Mouse (Mus musculus) liver, postnatal 0 days (tissue): ENCODE data around the gene Fndc5. TPM values are rescaled to one million over a fixed set of nuclear protein-coding genes. Genes with fewer than 3 reads are reported as not detected.

Experiments used
- ATAC-seq: fragments of 200-750 bp; cut with Nextera tagmentation; 2 replicates; pipeline ENCODE4 v1.8.0; 2017; ENCODE audit warnings: mild to moderate bottlenecking, moderate library complexity
- DNase-seq: peaks from one replicate; pipeline ENCODE4 v3.0.0-alpha.2; 2016
- H3K27ac ChIP-seq: fragments of 300-500 bp; sonication (generic); 2 replicates; pipeline ENCODE4 v1.5.1; 2014; ENCODE audit warnings: antibody characterized with exemption, moderate library complexity, mild to moderate bottlenecking, low read depth
- H3K27me3 ChIP-seq: fragments of 300-500 bp; sonication (generic); 2 replicates; pipeline ENCODE4 v1.6.1; 2014; ENCODE audit warnings: low read length, control low read depth, mixed read lengths; ENCODE audit not compliant: insufficient read depth
- H3K36me3 ChIP-seq: fragments of 300-500 bp; sonication (generic); replicated peaks from 2 replicates; pipeline ENCODE4 v1.6.1; 2014; ENCODE audit warnings: mild to moderate bottlenecking, control low read depth, low read length, moderate library complexity, mixed read lengths; ENCODE audit not compliant: insufficient read depth
- H3K4me1 ChIP-seq: fragments of 300-500 bp; sonication (generic); 2 replicates; pipeline ENCODE4 v1.6.1; 2014; ENCODE audit warnings: antibody characterized with exemption, mild to moderate bottlenecking, control low read depth; ENCODE audit not compliant: insufficient read depth
- H3K4me2 ChIP-seq: fragments of 300-500 bp; sonication (generic); 2 replicates; pipeline ENCODE4 v1.6.1; 2014; ENCODE audit warnings: low read depth, mild to moderate bottlenecking, low read length, moderate library complexity, mixed read lengths
- H3K4me3 ChIP-seq: fragments of 300-500 bp; sonication (generic); 2 replicates; pipeline ENCODE4 v1.5.1; 2014; ENCODE audit warnings: low read depth, low read length
- H3K9ac ChIP-seq: fragments of 300-500 bp; sonication (generic); replicated peaks from 2 replicates; pipeline ENCODE4 v1.6.1; 2014; ENCODE audit warnings: mild to moderate bottlenecking, moderate library complexity
- H3K9me3 ChIP-seq: fragments of 300-500 bp; sonication (generic); 2 replicates; pipeline ENCODE4 v1.6.1; 2016; ENCODE audit warnings: mild to moderate bottlenecking, control low read depth, low read length, mixed read lengths
- CTCF ChIP-seq: sonication (generic); IDR thresholded peaks from 2 replicates; pipeline ENCODE4 v1.5.1; 2016; ENCODE audit warnings: antibody characterized with exemption, low read depth
- EP300 ChIP-seq: IDR thresholded peaks from 2 replicates; pipeline ENCODE4 v1.6.1; 2016; ENCODE audit warnings: antibody characterized with exemption, low read depth, mild to moderate bottlenecking
- WGBS: fragments of 180-500 bp; shearing (Covaris S2); extraction: QIAGEN DNeasy Blood & Tissue Kit; methylation state at CpG from one replicate; pipeline ENCODE4 v1.1.7; 2014; ENCODE audit not compliant: insufficient replicate concordance; 5-methylcytosine and 5-hydroxymethylcytosine counted together
- polyA plus RNA-seq: library from polyadenylated mRNA; unstranded; fragments of >200 nt; fragmentation: Nextera tagmentation; extraction: Ambion mirVana; gene quantifications from 2 replicates; pipeline ENCODE4 v1.2.1, GENCODE M21; 2015

Fndc5 gene
- polyA plus RNA-seq, 1 experiment from 2014 or later = 0.32 TPM

DNA sequence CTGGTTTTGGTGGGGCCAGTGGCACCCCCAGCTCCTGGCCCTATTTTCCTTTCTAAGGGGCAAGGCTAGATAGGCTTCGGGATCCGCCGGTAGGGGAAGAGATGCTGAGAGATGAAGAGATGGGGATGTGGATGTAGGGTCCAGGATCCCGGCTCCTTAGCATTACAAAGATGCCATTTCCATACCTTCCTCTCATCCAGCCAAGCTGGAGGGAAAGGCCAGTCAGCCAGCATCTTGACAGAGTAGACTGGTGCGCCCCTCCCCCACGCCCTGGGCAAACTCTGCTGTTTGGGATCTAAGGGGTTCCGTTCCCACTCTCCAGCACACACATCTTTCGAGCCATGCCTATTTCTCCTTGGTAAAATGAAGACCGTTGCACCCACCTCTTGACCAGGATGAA is 30.7 kb upstream of the Fndc5 start:
- H3K4me2 ChIP-seq = no peak overlapping the region
- 36% methylated on average over 9 of the region's 9 CpGs for WGBS
- ATAC-seq = no peak
- H3K4me1 ChIP-seq = peaks cover 3% of the 10 kb centered on the region; the same call in 1 of the 2 replicates
- H3K27ac ChIP-seq = no peak overlapping the region
- no peak overlapping the region for H3K4me3 ChIP-seq
- TF ChIP-seq CTCF (no peak), EP300 (no peak)
- no peak for DNase-seq
- H3K36me3 ChIP-seq = no peaks in the 10 kb centered on the region
- peaks cover 17% of the 10 kb centered on the region for H3K27me3 ChIP-seq
- H3K9ac ChIP-seq = no peak overlapping the region
- no peaks in the 10 kb centered on the region for H3K9me3 ChIP-seq

GRCm38 (mm10) chr4:129107348-129107899 is 29.4 kb upstream of the Fndc5 start:
- Histone ChIP-seq H3K4me2 (no peak overlapping the region), H3K36me3 (no peaks in the 10 kb centered on the region), H3K27me3 (peaks cover 17% of the 10 kb centered on the region), H3K9me3 (no peaks in the 10 kb centered on the region), H3K9ac (no peak overlapping the region), H3K4me1 (peaks cover 3% of the 10 kb centered on the region; the same call in 1 of the 2 replicates), H3K27ac (no peak overlapping the region), H3K4me3 (no peak overlapping the region)
- no peak for ATAC-seq
- 56% methylated on average over 10 of the region's 10 CpGs for WGBS
- DNase-seq = no peak
- no peak for TF ChIP-seq EP300
- TF ChIP-seq CTCF = no peak

DNA sequence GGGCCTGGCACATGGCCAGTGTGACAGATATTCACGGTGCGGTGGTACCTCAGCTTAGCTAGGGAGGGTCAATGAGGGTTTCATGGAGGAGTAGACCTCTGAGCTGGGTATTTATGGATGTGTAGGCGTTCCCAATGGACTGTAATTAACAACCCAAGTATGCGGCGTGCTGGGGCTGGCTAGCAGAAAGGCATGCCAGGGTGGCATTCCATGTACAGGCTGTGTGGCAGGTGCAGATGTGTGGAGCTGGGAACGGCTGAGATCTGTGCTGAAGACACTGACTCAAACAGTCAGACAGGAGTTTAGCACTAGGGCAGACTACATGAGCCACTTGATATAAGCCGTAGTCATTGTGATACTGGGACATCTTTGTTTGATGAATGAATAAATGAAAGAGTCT is 28.2 kb upstream of the Fndc5 start:
- Histone ChIP-seq H3K36me3 (no peaks in the 10 kb centered on the region), H3K4me3 (no peak overlapping the region), H3K9me3 (no peaks in the 10 kb centered on the region), H3K27me3 (peaks cover 17% of the 10 kb centered on the region), H3K27ac (no peak overlapping the region), H3K4me1 (peaks cover 3% of the 10 kb centered on the region; the same call in 1 of the 2 replicates), H3K4me2 (no peak overlapping the region), H3K9ac (no peak overlapping the region)
- ATAC-seq (no peak), DNase-seq (no peak)
- 90% methylated on average over 7 of the region's 7 CpGs for WGBS
- TF ChIP-seq EP300 (no peak), CTCF (no peak)

DNA sequence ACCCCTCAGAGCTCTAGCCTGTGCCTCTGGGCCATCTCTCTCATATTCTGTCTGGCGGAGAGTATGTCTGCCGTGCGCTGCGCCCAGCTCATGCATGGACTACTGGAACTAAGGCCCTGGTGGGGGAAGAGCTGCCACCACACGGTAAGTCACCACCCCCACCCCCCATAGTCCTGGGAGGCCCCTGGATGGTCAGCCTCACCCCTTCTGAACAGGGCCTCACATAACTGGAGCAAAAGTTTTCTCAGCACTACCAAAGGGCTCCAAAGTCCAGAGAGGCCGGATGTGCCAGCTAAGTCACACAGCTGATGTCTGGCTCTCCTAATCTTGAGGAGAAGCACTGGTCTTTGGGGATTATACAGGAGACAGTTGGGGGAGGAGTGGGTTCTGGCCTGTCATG is 26.0 kb upstream of the Fndc5 start:
- H3K4me3 ChIP-seq = no peak overlapping the region
- WGBS = 87% methylated on average over 6 of the region's 6 CpGs
- H3K9ac ChIP-seq = no peak overlapping the region
- no peaks in the 10 kb centered on the region for H3K36me3 ChIP-seq
- H3K9me3 ChIP-seq = no peaks in the 10 kb centered on the region
- peaks cover 3% of the 10 kb centered on the region; the same call in 1 of the 2 replicates for H3K4me1 ChIP-seq
- no peak overlapping the region for H3K4me2 ChIP-seq
- ATAC-seq (no peak), DNase-seq (no peak)
- no peak overlapping the region for H3K27ac ChIP-seq
- H3K27me3 ChIP-seq = peaks cover 8% of the 10 kb centered on the region; the same call in 1 of the 2 replicates
- TF ChIP-seq EP300 (no peak), CTCF (no peak)

- Histone ChIP-seq H3K4me1 (peaks cover 3% of the 10 kb centered on the region; the same call in 1 of the 2 replicates), H3K27ac (no peak overlapping the region), H3K4me3 (no peak overlapping the region), H3K27me3 (peaks cover 9% of the 10 kb centered on the region; the same call in 1 of the 2 replicates), H3K36me3 (no peaks in the 10 kb centered on the region), H3K9me3 (no peaks in the 10 kb centered on the region), H3K4me2 (no peak overlapping the region), H3K9ac (no peak overlapping the region)
- DNase-seq = no peak
- TF ChIP-seq EP300 = no peak
- peak; percentile 48 for TF ChIP-seq CTCF
- ATAC-seq = peak; percentile 43; the same call in 1 of the 2 replicates
- 54% methylated on average over 11 of the region's 11 CpGs for WGBS
Observed at GRCm38 (mm10) chr4:129111350-129111749, 25.4 kb upstream of the Fndc5 start.

DNA sequence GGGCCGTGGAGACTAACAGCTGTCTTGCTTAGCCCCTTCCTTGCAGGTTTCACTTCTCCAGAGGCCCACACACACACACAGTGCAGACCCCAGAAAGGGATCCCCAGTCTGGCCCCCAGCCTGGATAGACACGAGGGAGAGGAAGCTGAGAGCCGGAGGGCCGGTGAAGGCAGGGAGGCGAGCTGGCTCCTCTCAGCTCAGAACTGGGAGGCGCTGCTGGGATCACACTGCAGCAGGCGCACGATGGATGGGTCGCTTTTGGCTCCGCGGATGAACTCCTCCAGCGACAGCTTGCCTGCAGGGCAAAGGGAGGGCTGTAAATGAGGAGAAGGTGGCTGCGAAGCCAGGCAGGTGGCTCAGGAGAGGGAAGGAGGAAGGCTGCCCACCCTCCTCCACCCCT is 24.6 kb upstream of the Fndc5 start:
- DNase-seq = no peak
- WGBS = 76% methylated on average over 13 of the region's 13 CpGs
- Histone ChIP-seq H3K36me3 (no peaks in the 10 kb centered on the region), H3K4me2 (no peak overlapping the region), H3K4me1 (peaks cover 3% of the 10 kb centered on the region; the same call in 1 of the 2 replicates), H3K27ac (no peak overlapping the region), H3K4me3 (no peak overlapping the region), H3K9me3 (no peaks in the 10 kb centered on the region), H3K9ac (no peak overlapping the region), H3K27me3 (peaks cover 11% of the 10 kb centered on the region; the same call in 1 of the 2 replicates)
- ATAC-seq = no peak
- TF ChIP-seq CTCF (no peak), EP300 (no peak)
